Mouse (Mus musculus) activated CD4-positive, CD25-positive, alpha-beta regulatory T cell, adult 4 months (primary cell): ENCODE results near the gene Sirpb1a. TPM values are rescaled to one million over a fixed set of nuclear protein-coding genes. Genes with fewer than 3 reads are reported as not detected.
"Not testable (repeated sequence)": the region's sequence is repeated elsewhere in the genome, so short reads cannot be mapped to it uniquely, and the experiment has no call there.

Experiments used
- ATAC-seq: one replicate; pipeline ENCODE4 v1.8.0; 2017
- polyA plus RNA-seq, 2 experiments: library from polyadenylated mRNA; unstranded; fragments of 100-300 nt; shearing (Covaris generic); gene quantifications; one replicate each; pipeline ENCODE4 v1.2.1; 2017

The Sirpb1a gene
- not detected for polyA plus RNA-seq

DNA sequence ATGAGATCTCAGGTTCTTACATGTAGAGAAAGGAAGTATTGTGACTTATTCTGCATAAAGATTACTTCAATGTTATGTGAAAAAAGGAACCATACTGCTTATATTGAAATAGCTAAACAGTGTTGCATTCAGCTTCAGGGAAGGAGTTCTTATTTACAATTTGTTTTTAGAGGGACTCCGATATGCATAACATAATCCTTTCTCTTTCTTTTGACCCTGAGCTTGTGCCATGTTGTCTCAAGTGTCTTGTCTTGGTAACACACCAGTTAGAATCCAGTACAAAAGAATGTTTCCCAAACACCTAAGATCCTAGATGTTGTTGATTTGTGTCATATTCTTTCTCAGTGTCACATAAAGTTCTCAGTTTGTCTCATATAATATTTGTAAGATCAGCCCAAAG lies at the start of gene Sirpb1a:
Gene Sirpb1a (minus strand): TSS at position 74 of the 400 bp plus-strand sequence.
- not testable (repeated sequence) for ATAC-seq

DNA sequence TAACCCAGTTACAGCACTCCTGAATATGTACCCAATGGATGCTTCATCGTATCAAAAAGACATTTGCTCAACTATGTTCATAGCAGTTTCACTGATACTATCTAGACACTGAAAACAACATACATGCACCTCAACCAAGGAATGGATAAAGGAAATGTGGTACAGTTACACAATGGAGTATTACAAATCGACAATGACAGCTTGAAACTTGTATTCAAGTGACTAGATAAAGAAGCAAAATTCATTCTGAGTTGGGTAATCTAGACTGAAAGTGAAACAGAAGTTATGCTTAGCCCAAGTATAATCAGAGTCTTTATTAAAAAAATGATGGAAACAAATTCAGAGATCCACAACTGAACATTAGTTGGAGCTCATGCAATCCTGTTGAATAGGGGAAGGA lies 48.5 kb upstream of the Sirpb1a start:
- not testable (repeated sequence) for ATAC-seq

DNA sequence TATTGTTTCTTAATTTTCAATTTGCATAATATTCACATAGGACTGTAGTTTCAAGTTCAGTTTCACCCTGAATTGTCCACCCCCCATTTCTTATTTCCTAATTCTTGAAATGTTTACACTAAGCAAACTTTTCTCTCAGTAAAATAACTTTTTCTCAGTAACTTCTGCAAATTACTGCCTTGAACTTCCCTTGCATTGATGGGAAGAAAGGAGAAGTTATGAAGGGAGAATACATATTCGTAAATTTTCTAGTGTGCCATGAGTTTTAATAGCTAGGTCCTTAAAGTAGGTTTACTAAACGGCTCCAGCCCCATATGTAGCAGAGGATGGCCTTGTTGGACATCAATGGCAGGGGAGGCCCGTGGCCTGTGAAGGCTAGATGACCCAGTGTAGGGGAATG lies 43.8 kb upstream of the Sirpb1a start:
- not testable (repeated sequence) for ATAC-seq

DNA sequence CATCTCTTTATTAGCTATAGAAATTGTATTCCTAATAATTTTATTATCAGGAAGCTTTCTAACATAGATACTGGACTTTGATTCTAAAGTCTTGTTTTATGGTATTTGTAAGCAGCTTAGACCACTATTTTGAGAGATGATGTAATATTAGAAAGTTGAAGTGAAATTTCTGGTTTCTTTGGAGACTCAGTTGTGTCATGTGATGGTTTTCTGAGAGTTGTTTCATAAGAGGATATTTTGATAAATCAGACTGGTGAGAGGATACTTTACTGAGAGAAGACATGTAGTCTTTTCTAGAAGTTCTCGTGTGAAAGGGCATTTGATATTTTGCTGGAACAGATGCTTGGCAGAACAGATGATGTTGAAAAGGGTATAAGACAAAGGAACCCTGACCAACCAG lies 17.6 kb upstream of the Sirpb1a start:
- ATAC-seq = not testable (repeated sequence)

DNA sequence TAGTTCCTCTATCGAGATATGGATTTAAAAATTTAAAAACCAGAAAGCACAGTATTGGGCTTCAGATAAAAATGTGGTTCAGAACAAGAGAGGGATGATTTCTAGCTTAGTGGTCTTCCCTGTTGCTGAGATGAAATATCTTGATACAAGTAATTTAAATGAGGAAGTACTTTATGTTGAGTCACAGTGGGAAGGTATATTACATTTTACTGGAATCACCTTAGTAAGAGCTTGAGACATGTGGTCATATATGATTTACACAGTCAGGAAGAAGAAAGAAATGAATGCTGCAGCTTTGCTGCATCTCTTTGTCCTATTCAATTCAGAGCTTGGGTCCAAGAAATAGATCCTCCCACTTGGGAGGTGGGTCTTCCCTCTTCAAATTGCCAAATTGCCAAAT lies 13.5 kb upstream of the Sirpb1a start:
- not testable (repeated sequence) for ATAC-seq

DNA sequence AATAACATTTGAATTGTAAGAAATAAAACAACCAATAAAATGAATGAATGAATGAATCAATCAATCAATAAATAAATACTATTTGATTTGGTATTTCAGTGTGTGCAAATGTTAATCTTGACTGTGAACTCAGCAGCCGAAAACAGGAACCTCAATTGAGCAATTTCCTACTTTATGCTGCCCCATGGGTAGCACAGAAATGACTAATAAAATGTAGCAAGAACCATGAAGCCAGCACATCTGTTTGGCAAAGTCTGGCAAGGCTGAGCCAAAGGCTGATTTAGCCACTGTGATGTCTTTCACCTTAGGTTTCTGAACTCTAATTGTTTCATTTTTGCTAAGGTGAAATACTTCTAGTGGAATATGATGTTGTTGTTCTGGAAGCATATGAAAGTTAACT lies 1.6 kb upstream of the Sirpb1a start:
- no peak for ATAC-seq

DNA sequence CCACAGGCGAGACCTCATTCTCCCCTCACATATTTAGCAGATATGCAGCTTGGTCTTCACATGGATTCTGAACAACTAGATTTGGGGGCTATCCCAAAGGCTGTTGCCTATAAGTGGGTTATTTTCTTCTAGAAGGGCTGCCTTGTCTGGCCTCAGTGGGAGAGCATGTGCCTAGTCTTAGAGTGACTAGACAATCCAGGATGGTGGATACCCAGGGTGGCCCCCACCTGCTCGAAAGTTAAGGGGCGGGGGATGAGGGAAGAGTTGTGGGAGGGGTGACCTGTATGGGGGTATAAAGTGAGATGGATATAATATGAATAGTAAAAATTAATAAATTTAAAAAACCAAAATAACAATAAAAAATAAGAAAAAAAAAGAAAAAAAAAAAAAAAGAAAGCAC lies 70.6 kb downstream of the Sirpb1a start:
- ATAC-seq = not testable (repeated sequence)

DNA sequence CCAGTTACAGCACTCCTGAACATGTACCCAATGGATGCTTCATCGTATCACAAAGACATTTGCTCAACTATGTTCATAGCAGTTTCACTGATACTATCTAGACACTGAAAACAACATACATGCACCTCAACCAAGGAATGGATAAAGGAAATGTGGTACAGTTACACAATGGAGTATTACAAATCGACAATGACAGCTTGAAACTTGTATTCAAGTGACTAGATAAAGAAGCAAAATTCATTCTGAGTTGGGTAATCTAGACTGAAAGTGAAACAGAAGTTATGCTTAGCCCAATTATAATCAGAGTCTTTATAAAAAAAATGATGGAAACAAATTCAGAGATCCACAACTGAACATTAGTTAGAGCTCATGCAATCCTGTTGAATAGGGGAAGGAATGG lies 76.0 kb downstream of the Sirpb1a start:
- ATAC-seq = not testable (repeated sequence)

DNA sequence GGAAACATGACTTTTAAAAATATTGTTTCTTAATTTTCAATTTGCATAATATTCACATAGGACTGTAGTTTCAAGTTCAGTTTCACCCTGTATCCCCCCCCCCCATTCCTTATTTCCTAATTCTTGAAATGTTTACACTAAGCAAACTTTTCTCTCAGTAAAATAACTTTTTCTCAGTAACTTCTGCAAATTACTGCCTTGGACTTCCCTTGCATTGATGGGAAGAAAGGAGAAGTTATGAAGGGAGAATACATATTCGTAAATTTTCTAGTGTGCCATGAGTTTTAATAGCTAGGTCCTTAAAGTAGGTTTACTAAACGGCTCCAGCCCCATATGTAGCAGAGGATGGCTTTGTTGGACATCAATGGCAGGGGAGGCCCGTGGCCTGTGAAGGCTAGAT lies 80.7 kb downstream of the Sirpb1a start:
- not testable (repeated sequence) for ATAC-seq

DNA sequence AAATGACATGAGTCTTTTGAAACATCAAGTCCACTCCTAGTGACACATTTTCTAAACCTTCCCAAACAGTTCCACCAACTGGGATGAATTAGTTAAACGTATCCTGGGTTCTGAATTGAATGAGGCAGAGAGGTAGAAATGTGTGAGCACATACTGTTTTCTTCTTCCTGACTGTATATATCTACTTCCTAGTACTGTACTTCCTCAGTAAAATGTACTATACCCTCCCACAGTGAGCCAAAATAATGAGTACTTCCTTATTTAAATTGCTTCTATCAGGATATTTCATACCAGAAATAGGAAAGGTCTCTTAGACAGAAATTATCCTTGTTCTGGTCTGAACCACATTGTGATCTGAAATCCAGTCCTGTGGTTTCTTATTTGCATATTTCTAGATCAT lies 86.0 kb downstream of the Sirpb1a start:
- no peak for ATAC-seq

DNA sequence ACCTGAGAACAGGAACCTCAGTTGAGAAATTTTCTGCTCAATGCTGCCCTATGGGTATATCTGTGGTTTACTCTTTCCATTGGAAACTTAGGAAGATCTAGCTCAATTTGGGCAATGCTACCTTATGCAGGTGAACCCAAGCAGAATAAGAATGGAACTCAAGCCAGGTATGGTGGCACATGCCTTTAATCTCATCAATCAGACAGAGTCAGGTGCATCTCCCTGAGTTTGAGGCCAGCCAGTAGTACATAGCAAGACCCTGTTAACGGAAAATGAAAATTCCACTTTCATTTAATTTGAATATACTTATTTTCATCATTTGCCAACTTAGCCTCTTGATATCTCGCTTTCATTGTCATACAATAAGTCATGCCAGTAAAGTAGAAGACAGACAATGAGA lies 92.1 kb downstream of the Sirpb1a start:
- ATAC-seq = no peak

DNA sequence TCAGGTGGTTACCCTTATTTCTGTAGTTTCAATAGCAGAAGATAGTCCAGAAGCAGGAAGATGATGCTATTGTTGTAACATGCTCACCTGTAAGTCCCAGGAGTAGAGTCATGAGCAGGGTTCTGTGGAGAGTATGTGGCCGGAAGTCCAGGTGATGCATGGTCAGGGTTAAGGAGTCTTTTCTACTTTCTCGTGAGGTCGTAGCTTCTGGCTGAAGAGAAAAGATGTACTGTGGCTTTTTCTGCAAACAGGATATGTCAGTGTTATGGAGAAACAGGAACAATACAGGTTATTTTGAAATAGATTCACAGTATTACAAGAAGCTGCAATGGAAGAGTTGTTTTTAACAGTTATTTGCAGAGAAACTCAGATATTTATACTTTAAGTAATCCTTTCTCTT lies 94.3 kb downstream of the Sirpb1a start, which contains the start of gene Gm9733:
Gene Gm9733 (minus strand): TSS at position 240 of the 400 bp plus-strand sequence.
- no peak for ATAC-seq

DNA sequence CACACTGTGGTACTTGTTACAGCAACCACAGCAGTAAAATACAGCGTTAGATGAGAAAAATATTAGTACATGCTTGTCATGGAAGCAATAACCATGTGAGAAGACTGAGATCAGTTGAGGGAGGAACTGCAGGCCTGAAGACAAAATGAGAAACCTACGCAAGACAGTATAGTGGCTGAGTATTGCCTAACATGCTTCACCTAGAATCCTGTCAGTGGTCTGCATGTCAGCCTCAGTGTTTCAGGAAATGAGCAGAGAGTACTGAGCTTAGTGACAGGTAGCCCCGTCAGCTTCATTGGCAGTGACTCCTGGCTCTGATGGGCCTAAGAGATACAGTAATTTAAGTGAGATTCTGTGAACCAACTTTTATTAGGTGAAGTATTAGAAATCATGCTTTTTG lies 94.8 kb downstream of the Sirpb1a start:
- no peak for ATAC-seq

DNA sequence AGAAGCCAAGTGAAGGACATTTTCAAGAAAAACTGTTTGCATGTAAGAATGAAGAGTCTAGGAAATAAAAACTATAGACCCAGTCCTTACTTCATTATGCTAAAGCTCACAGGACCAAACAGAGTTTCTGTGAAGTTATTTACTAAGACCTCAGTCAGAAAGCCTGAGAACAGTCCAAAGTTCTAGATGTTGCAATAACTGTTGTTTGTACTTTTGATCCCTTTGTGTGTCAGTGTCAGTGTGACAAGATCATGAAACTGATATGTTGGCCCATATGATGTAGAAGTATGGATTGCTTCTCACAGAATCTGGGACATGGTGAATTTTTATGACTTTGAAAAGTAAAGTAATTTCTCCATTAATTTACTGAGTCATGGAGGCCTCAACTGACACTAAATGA lies 96.8 kb downstream of the Sirpb1a start:
- no peak for ATAC-seq

Other genes starting within 250 kb of the Sirpb1a start
- not detected for gene Gm9733, start 94.2 kb downstream of the Sirpb1a start, polyA plus RNA-seq
- under 1 TPM; 0.38 to 0.92 TPM for gene Sirpb1b, start 148.5 kb upstream of the Sirpb1a start, polyA plus RNA-seq